Mouse (Mus musculus): ENCODE results near the gene Fbxl19. TPM values are rescaled to one million over a fixed set of nuclear protein-coding genes. Genes with fewer than 3 reads are reported as not detected.

The Fbxl19 gene
- polyA plus RNA-seq, 1 experiment from 2014 or later: 5.7 TPM

DNA sequence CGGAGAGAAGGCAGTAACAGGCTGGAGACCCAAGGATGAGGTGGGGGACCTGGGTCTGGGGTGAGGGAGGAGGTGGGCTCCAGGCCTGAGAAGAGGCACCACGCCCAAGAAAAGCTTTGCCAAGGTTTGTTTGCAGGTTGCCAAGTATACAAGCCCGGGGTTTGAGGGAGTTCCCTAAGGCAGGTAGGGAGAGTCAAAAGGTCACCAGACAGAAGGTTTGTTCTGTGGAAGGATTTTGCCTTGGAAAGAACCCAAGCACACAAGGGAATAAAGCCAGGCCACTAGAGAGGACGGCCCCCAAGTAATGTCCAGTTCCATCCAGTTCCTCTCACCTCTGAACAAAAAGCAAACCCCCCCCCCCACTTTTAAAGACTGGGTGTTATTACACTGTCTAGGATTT, 66.9 kb downstream of the Fbxl19 start:
- Histone ChIP-seq H3K4me3 (replicated peaks) (no peak overlapping the region), H3K4me1 (peaks cover 8% of the 10 kb centered on the region; the same call in 1 of the 2 replicates), H3K9me3 (replicated peaks) (no peaks in the 10 kb centered on the region), H3K36me3 (peaks cover 24% of the 10 kb centered on the region), H3K27ac (replicated peaks) (no peak overlapping the region), H3K9ac (no peak overlapping the region), H3K4me2 (replicated peaks) (no peak overlapping the region), H3K27me3 (no peaks in the 10 kb centered on the region)
- WGBS: 78% methylated on average over 4 of the region's 4 CpGs
- ATAC-seq (ENCODE audit: insufficient number of reproducible peaks, low FRiP score, low TSS enrichment, low read depth): no peak

DNA sequence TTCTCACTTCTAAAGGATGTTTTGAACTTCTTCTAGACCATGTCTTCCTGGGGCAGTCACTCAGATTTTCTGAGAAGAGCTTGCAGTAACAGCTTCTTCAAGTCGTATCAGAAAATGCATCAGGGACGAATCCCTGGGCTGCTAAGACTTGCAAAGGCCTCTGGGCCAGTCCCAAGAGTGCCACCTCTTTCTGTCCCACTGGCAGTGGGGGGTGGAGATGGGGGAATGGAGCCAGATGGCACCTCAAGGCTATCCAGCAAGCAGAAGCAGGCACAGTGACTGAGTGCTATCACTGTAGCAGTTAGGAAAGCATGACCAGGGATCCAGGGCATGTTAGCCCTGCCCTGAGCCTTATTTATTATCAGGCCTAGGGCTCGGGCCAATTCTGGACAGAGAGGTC, 67.9 kb downstream of the Fbxl19 start:
- no peak for ATAC-seq (ENCODE audit: insufficient number of reproducible peaks, low FRiP score, low TSS enrichment, low read depth)
- WGBS: 80% methylated on average over 3 of the region's 3 CpGs
- Histone ChIP-seq H3K27me3 (no peaks in the 10 kb centered on the region), H3K4me2 (replicated peaks) (no peak overlapping the region), H3K4me3 (replicated peaks) (no peak overlapping the region), H3K9ac (no peak overlapping the region), H3K27ac (replicated peaks) (no peak overlapping the region), H3K36me3 (peaks cover 24% of the 10 kb centered on the region), H3K4me1 (peaks cover 11% of the 10 kb centered on the region; the same call in 1 of the 2 replicates), H3K9me3 (replicated peaks) (no peaks in the 10 kb centered on the region)

DNA sequence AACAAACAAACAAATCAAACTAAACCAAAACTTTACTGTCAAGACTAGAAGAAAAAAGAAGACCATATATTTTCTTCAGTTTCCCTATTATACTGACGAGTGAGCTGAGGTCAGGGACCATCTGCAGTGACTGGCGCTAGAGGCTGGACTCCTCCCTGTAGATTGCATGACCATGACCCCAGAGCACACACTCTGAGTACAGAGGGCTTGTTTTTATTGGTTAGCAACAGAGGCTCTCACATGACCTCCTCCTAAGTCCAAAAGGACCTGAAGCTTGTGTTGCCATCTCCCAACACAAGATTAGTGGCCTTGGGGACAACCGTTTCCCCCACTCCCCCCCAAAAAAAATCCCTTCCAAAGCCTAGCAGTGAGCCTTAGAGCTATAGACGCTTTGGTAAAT, 69.5 kb downstream of the Fbxl19 start:
- H3K4me3 ChIP-seq (replicated peaks): no peak overlapping the region
- no peak overlapping the region for H3K27ac ChIP-seq (replicated peaks)
- no peak overlapping the region for H3K4me2 ChIP-seq (replicated peaks)
- peaks cover 18% of the 10 kb centered on the region for H3K36me3 ChIP-seq
- WGBS: 75% methylated on average over 4 of the region's 4 CpGs
- peaks cover 11% of the 10 kb centered on the region; the same call in 1 of the 2 replicates for H3K4me1 ChIP-seq
- H3K9me3 ChIP-seq (replicated peaks): no peaks in the 10 kb centered on the region
- no peak overlapping the region for H3K9ac ChIP-seq
- ATAC-seq (ENCODE audit: insufficient number of reproducible peaks, low FRiP score, low TSS enrichment, low read depth): no peak
- no peaks in the 10 kb centered on the region for H3K27me3 ChIP-seq

DNA sequence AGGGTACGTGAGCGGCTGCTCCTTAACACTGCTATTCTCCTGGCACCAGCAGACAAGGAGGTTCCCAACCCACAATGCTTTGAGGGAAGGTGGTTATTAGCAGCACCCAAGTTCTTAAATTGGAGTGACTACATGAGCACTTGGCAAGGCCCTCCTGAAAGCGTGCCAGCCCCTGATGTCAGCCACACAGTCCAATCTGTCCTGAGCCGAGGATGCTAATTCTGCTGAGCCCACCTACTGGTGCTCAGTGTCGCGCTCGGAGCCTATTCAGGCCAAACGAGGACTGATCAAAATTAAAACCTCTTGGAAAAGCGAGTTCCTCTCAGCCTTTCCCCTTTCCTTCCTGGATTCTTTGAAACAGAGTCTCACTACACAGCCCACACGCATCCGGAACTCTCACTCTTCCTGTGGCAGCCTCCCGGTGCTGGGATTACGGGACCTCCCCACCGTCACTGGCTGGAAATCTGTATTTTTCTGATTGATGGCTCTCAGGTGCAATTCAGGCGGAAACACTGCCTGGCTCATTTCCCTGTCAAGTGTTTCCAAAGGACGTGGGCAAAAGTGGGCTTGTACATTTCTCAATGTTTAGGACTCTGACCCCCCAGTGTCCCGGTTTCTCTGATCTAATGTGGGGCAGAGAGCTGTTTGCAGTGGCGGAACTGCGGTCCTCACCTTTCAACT, 70.0 kb downstream of the Fbxl19 start:
- peaks cover 11% of the 10 kb centered on the region; the same call in 1 of the 2 replicates for H3K4me1 ChIP-seq
- H3K4me2 ChIP-seq (replicated peaks): no peak overlapping the region
- no peak overlapping the region for H3K4me3 ChIP-seq (replicated peaks)
- H3K27ac ChIP-seq (replicated peaks): no peak overlapping the region
- no peak overlapping the region for H3K9ac ChIP-seq
- 80% methylated on average over 19 of the region's 19 CpGs for WGBS
- ATAC-seq (ENCODE audit: insufficient number of reproducible peaks, low FRiP score, low TSS enrichment, low read depth): no peak
- H3K36me3 ChIP-seq: peaks cover 18% of the 10 kb centered on the region
- H3K9me3 ChIP-seq (replicated peaks): no peaks in the 10 kb centered on the region
- no peaks in the 10 kb centered on the region for H3K27me3 ChIP-seq

DNA sequence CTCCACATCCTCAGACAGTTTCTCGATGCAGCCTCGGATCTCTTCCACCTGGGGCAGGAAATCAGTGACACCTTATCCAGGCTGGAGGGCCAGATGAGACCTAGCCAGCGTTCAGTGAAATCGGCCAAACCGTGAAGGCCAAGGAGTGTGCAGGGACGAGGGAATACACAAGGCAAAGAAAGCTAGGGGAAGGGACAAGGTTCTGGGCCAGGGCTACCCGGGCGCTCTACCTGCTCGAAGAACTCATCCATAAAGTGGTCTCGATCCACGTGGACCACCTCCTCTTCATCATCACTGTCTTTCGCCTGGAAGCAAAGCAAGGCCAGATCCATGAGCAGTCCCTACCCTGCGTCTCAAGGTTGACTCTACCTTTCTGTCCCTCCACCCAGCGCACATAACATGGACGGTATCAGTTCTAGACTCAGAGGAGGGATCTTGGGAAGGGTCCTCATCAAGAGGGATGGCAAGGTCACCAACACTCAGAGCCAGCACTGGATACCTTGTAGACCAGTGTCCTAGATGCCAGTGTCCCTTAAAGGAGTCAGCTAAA, 70.8 kb downstream of the Fbxl19 start:
- H3K4me2 ChIP-seq (replicated peaks): no peak overlapping the region
- no peaks in the 10 kb centered on the region for H3K9me3 ChIP-seq (replicated peaks)
- H3K27me3 ChIP-seq: no peaks in the 10 kb centered on the region
- H3K4me3 ChIP-seq (replicated peaks): no peak overlapping the region
- H3K4me1 ChIP-seq: peaks cover 11% of the 10 kb centered on the region; the same call in 1 of the 2 replicates
- no peak for ATAC-seq (ENCODE audit: insufficient number of reproducible peaks, low FRiP score, low TSS enrichment, low read depth)
- H3K27ac ChIP-seq (replicated peaks): no peak overlapping the region
- no peak overlapping the region for H3K9ac ChIP-seq
- peaks cover 14% of the 10 kb centered on the region for H3K36me3 ChIP-seq
- 92% methylated on average over 15 of the region's 15 CpGs for WGBS

DNA sequence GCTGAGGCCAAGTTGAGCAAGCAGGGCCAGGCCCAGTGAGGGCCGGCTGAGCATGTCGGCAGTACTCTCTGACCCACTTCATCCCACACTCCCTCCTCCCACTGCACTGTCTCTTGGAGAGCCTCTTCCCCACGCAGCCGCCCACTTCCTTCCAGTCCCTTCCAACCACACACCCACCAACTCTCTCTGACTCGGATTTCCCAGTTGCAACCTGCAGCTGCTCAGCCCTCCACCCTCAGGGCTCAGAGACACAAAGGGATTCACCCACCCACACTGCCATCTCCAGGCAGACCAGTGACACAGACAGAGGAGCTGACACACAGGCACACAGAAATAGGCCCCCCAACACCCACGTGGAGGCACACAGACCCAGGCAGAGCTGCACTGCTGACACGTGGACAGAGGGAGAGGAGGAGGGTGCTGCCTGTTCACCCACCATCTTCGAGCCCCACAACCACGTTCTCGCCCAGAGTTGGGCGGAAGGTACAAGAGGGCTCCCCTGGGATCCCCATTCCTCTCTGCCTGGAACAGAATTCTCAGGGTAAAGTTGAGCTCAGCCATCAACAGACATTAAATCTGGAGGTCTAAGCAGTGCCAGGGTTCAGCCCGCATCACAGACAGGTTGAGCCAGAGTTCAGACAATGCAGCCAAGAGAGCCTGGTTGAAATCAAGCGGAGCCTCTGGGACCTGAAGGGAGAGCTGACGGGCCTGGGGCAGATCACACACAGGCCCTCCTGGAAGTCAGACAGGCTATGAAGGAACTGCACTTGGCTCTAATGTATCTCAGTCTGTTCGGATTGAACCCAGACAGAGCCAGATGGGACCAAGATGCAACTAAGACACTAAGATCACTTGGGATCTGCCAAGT, 71.8 kb downstream of the Fbxl19 start:
- ATAC-seq (ENCODE audit: insufficient number of reproducible peaks, low FRiP score, low TSS enrichment, low read depth): peak; percentile 41; the same call in 1 of the 2 replicates

DNA sequence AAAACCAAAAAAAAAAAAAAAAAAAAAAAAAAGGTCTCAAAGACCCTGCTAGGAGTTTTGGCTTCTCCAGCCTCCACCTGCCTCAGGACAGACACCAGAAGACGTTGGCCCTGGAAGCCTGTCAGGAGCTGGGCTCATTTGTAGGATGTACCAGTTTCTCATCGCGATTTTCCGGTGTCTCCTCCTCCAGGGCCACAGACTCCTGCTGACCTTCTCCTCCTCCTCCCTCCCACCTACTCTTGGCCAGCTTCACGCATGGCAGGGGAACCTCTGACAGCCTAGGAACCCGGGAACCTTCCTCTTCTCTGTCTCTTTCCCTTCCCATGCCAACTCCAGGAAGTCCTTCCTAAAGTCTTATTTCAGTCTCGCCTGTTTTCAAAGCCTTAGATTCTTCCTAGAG, 72.7 kb downstream of the Fbxl19 start:
- H3K4me3 ChIP-seq (replicated peaks): no peak overlapping the region

More for the DNA sequence above, 71.8 kb downstream of the Fbxl19 start:
- H3K4me1 ChIP-seq: peaks cover 14% of the 10 kb centered on the region; the same call in 1 of the 2 replicates
- H3K9me3 ChIP-seq (replicated peaks): no peaks in the 10 kb centered on the region
- peak overlapping the region; percentile 45; the same call in 1 of the 2 replicates for H3K27ac ChIP-seq (replicated peaks)
- no peak overlapping the region for H3K4me3 ChIP-seq (replicated peaks)
- no peak overlapping the region for H3K4me2 ChIP-seq (replicated peaks)
- H3K27me3 ChIP-seq: no peaks in the 10 kb centered on the region
- WGBS: 46% methylated on average over 15 of the region's 15 CpGs
- peaks cover 7% of the 10 kb centered on the region for H3K36me3 ChIP-seq
- no peak overlapping the region for H3K9ac ChIP-seq

DNA sequence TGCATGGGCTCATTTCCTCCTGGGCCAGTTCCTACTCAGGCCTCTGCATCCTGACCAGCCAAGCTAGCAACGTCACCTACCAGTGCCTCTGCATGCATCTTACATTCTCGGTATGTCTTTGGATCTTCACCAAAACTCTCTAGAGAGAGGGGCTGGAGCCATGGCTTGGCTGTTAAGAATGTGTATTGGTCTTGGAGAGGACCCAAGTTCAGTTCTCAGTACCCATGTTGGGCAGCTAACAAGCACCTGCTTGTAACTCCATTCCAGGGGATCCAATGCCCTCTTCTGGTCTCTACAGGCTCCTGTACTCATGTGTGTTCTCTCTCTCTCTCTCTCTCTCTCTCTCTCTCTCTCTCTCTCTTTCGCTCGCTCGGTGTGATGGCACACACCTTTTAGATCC, 73.4 kb downstream of the Fbxl19 start:
- no peak for ATAC-seq (ENCODE audit: insufficient number of reproducible peaks, low FRiP score, low TSS enrichment, low read depth)

More for the DNA sequence above, 72.7 kb downstream of the Fbxl19 start:
- no peak overlapping the region for H3K27ac ChIP-seq (replicated peaks)
- 83% methylated on average over 7 of the region's 7 CpGs for WGBS
- H3K36me3 ChIP-seq: peaks cover 7% of the 10 kb centered on the region
- no peaks in the 10 kb centered on the region for H3K27me3 ChIP-seq
- H3K9ac ChIP-seq: no peak overlapping the region
- H3K4me1 ChIP-seq: peaks cover 18% of the 10 kb centered on the region; the same call in 1 of the 2 replicates
- no peaks in the 10 kb centered on the region for H3K9me3 ChIP-seq (replicated peaks)
- no peak overlapping the region for H3K4me2 ChIP-seq (replicated peaks)
- no peak for ATAC-seq (ENCODE audit: insufficient number of reproducible peaks, low FRiP score, low TSS enrichment, low read depth)

More for the DNA sequence above, 73.4 kb downstream of the Fbxl19 start:
- Histone ChIP-seq H3K36me3 (peaks cover 7% of the 10 kb centered on the region), H3K9me3 (replicated peaks) (no peaks in the 10 kb centered on the region), H3K27ac (replicated peaks) (no peak overlapping the region), H3K4me1 (peaks cover 20% of the 10 kb centered on the region), H3K4me2 (replicated peaks) (no peak overlapping the region), H3K4me3 (replicated peaks) (no peak overlapping the region), H3K9ac (no peak overlapping the region), H3K27me3 (no peaks in the 10 kb centered on the region)
- 90% methylated on average over 5 of the region's 5 CpGs for whole genome bisulfite sequencing

MicroRNAs encoded within 50 kb of the gene (microRNA counts, 519-probe panel; counts per million panel counts)
- microRNA mmu-miR-762: 1,822 counts per million, percentile 28 among the panel's probes with 10 or more counts

Small RNAs within 50 kb of the gene (microRNA-seq; reads per million reads assigned to microRNA genes)
- not detected for gene Mir762 (ENCODE audit: borderline number of aligned reads)

Other genes with a start within 250 kb of the Fbxl19 start
- 48.6 and 52.4 TPM in 2 replicates for gene Srcap, start 232.6 kb upstream of the Fbxl19 start, polyA plus RNA-seq (2015; fragmentation: Nextera tagmentation; extraction: Ambion mirVana)
- 14.6 and 14.7 TPM in 2 replicates for gene Gm42715, start 225.0 kb upstream of the Fbxl19 start, polyA plus RNA-seq (2015; fragmentation: Nextera tagmentation; extraction: Ambion mirVana)
- 6.5 and 12.8 TPM in 2 replicates for gene Tmem265, start 183.2 kb upstream of the Fbxl19 start, polyA plus RNA-seq (2015; fragmentation: Nextera tagmentation; extraction: Ambion mirVana)
- 40.0 TPM in 2 replicates for gene Phkg2, start 171.2 kb upstream of the Fbxl19 start, polyA plus RNA-seq (2015; fragmentation: Nextera tagmentation; extraction: Ambion mirVana)
- 19.2 and 29.0 TPM in 2 replicates for gene Ccdc189, start 155.9 kb upstream of the Fbxl19 start, polyA plus RNA-seq (2015; fragmentation: Nextera tagmentation; extraction: Ambion mirVana)
- 47.5 and 51.5 TPM in 2 replicates for gene Rnf40, start 155.8 kb upstream of the Fbxl19 start, polyA plus RNA-seq (2015; fragmentation: Nextera tagmentation; extraction: Ambion mirVana)
- 11.4 and 11.9 TPM in 2 replicates for gene Zfp629, start 128.7 kb upstream of the Fbxl19 start, polyA plus RNA-seq (2015; fragmentation: Nextera tagmentation; extraction: Ambion mirVana)
- 93.4 and 99.8 TPM in 2 replicates for gene Bcl7c, start 35.6 kb upstream of the Fbxl19 start, polyA plus RNA-seq (2015; fragmentation: Nextera tagmentation; extraction: Ambion mirVana)
- 25.9 and 29.8 TPM in 2 replicates for gene Ctf1, start 31.8 kb upstream of the Fbxl19 start, polyA plus RNA-seq (2015; fragmentation: Nextera tagmentation; extraction: Ambion mirVana)
- gene Ctf2, start 12.4 kb upstream of the Fbxl19 start, polyA plus RNA-seq (2015; fragmentation: Nextera tagmentation; extraction: Ambion mirVana): 1.1 and 1.3 TPM in 2 replicates
- gene Orai3, start 25.3 kb downstream of the Fbxl19 start, polyA plus RNA-seq (2015; fragmentation: Nextera tagmentation; extraction: Ambion mirVana): 27.6 and 28.1 TPM in 2 replicates
- 26.3 and 27.0 TPM in 2 replicates for gene Setd1a, start 32.1 kb downstream of the Fbxl19 start, polyA plus RNA-seq (2015; fragmentation: Nextera tagmentation; extraction: Ambion mirVana)
- not detected in 2 replicates for gene Gm49388, start 41.1 kb downstream of the Fbxl19 start, polyA plus RNA-seq (2015; fragmentation: Nextera tagmentation; extraction: Ambion mirVana)
- 24.8 and 25.2 TPM in 2 replicates for gene Hsd3b7, start 56.1 kb downstream of the Fbxl19 start, polyA plus RNA-seq (2015; fragmentation: Nextera tagmentation; extraction: Ambion mirVana)
- 58.9 and 69.6 TPM in 2 replicates for gene Stx4a, start 79.8 kb downstream of the Fbxl19 start, polyA plus RNA-seq (2015; fragmentation: Nextera tagmentation; extraction: Ambion mirVana)
- gene Stx1b, start 80.0 kb downstream of the Fbxl19 start, polyA plus RNA-seq (2015; fragmentation: Nextera tagmentation; extraction: Ambion mirVana): 4.3 and 6.9 TPM in 2 replicates
- gene Zfp646, start 131.7 kb downstream of the Fbxl19 start, polyA plus RNA-seq (2015; fragmentation: Nextera tagmentation; extraction: Ambion mirVana): 9.7 and 10.9 TPM in 2 replicates
- gene Zfp668, start 132.3 kb downstream of the Fbxl19 start, polyA plus RNA-seq (2015; fragmentation: Nextera tagmentation; extraction: Ambion mirVana): 17.7 and 18.1 TPM in 2 replicates
- 2.4 and 4.6 TPM in 2 replicates for gene Prss53, start 146.4 kb downstream of the Fbxl19 start, polyA plus RNA-seq (2015; fragmentation: Nextera tagmentation; extraction: Ambion mirVana)
- gene Gm21974, start 150.9 kb downstream of the Fbxl19 start, polyA plus RNA-seq (2015; fragmentation: Nextera tagmentation; extraction: Ambion mirVana): not detected in 2 replicates
- 234 and 262 TPM in 2 replicates for gene Vkorc1, start 151.1 kb downstream of the Fbxl19 start, polyA plus RNA-seq (2015; fragmentation: Nextera tagmentation; extraction: Ambion mirVana)
- 108 and 112 TPM in 2 replicates for gene Bckdk, start 159.5 kb downstream of the Fbxl19 start, polyA plus RNA-seq (2015; fragmentation: Nextera tagmentation; extraction: Ambion mirVana)
- gene Kat8, start 168.0 kb downstream of the Fbxl19 start, polyA plus RNA-seq (2015; fragmentation: Nextera tagmentation; extraction: Ambion mirVana): 39.8 and 40.2 TPM in 2 replicates
- gene Prss8, start 185.6 kb downstream of the Fbxl19 start, polyA plus RNA-seq (2015; fragmentation: Nextera tagmentation; extraction: Ambion mirVana): 15.8 and 17.2 TPM in 2 replicates
- 12.1 and 12.2 TPM in 2 replicates for gene Prss36, start 202.2 kb downstream of the Fbxl19 start, polyA plus RNA-seq (2015; fragmentation: Nextera tagmentation; extraction: Ambion mirVana)
- gene Fus, start 222.9 kb downstream of the Fbxl19 start, polyA plus RNA-seq (2015; fragmentation: Nextera tagmentation; extraction: Ambion mirVana): 394 and 418 TPM in 2 replicates
- gene Pycard, start 249.3 kb downstream of the Fbxl19 start, polyA plus RNA-seq (2015; fragmentation: Nextera tagmentation; extraction: Ambion mirVana): 102 and 112 TPM in 2 replicates

Measured in embryonic facial prominence, embryonic 15.5 days (tissue).